Mouse (Mus musculus) cortical plate, adult 2 months (tissue): ENCODE measurements around the gene Fras1. TPM values are rescaled to one million over a fixed set of nuclear protein-coding genes. Genes with fewer than 3 reads are reported as not detected.

Experiments used
- H3K27ac ChIP-seq: fragments of 200-500 bp; 2 replicates; pipeline ENCODE4 v1.5.1; 2012; ENCODE audit warnings: low read length, control low read depth, inconsistent platforms; ENCODE audit not compliant: insufficient read depth
- H3K4me1 ChIP-seq: fragments of 200-500 bp; 2 replicates; pipeline ENCODE4 v1.6.1; 2011; ENCODE audit warnings: low read length; ENCODE audit not compliant: control insufficient read depth, insufficient read depth
- H3K4me3 ChIP-seq: fragments of 200-500 bp; 2 replicates; pipeline ENCODE4 v1.5.1; 2011; ENCODE audit warnings: mild to moderate bottlenecking, low read length, control low read depth; ENCODE audit not compliant: insufficient read depth
- CTCF ChIP-seq: fragments of 200-500 bp; IDR thresholded peaks from 2 replicates; pipeline ENCODE4 v1.5.1; 2011; ENCODE audit warnings: mild to moderate bottlenecking, control low read depth, low read length; ENCODE audit not compliant: insufficient read depth; ENCODE audit errors: extremely low read depth
- POLR2A ChIP-seq: fragments of 200-500 bp; IDR thresholded peaks from 2 replicates; pipeline ENCODE4 v1.6.1; 2011; ENCODE audit warnings: mild to moderate bottlenecking, low read length, control low read depth; ENCODE audit not compliant: insufficient read depth; ENCODE audit errors: extremely low read depth
- polyA plus RNA-seq: library from polyadenylated mRNA; depleted of rRNA; stranded (reverse); fragments of >200 nt; gene quantifications from 2 replicates; pipeline ENCODE4 v1.2.3, GENCODE M21; 2012

The Fras1 gene
- polyA plus RNA-seq, 1 experiment = 6.0 TPM

DNA sequence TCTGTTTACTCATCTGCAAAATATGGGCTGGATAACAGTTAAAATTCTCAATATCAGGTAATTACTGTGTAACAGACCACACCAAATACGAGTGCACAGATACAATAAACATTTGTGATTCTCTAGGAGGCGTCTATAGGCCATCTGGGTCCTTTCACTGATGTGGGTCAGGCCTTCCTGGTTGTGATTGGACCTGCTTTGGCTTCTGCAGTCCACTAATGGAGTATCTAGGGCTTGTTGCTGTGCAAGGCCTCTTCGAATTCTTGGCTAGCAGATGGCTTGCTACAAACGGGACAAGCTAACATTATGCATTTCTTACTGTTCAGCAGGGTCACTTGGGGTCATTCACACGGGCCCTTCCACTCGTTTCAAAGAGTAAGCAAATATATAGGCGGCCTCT, 92.7 kb downstream of the Fras1 start:
- TF ChIP-seq CTCF (no peak), POLR2A (no peak)
- Histone ChIP-seq H3K27ac (no peak overlapping the region), H3K4me1 (no peaks in the 10 kb centered on the region; the same call in 1 of the 2 replicates), H3K4me3 (no peak overlapping the region)

DNA sequence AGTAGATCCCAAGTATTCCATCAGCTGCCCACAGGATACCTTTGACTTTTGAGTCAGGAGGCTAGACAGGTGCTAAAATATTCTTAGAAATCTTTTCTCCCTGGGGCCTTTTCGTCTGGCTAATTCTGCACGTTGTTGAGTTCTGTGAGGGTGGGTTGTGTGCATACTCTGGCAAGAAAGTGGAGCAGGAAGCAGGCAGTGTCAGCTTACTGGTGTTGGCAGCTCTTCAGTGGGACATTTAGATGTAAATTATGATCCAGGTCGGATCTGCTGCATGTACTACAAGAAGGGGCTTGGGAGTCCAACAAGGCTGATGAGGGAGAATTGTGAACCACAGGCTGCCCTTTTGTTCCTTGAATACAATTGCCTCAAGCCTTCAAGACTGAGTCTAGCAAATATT, 98.2 kb downstream of the Fras1 start:
- Histone ChIP-seq H3K27ac (no peak overlapping the region), H3K4me3 (no peak overlapping the region), H3K4me1 (no peaks in the 10 kb centered on the region; the same call in 1 of the 2 replicates)
- TF ChIP-seq POLR2A (no peak), CTCF (no peak)

DNA sequence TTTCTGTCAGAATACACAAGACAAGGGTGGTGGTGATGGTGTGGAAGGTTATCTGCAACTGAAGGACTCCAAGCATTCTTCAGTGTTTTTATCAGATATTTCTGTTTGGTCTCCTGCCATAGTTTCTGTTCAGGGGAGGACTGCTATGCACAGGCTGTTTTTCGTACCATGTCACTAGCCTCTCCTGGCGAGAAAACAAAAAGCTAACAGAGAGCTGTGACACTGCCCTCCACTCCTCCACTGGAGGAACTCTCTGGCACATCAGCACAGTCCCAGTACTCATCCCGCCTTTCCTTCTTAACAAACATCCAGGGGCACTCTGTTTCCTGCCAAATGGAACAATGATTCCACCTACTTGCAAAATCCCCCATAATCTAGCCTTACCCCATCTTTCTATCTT, 101.7 kb downstream of the Fras1 start:
- Histone ChIP-seq H3K27ac (no peak overlapping the region), H3K4me3 (no peak overlapping the region), H3K4me1 (no peaks in the 10 kb centered on the region; the same call in 1 of the 2 replicates)
- TF ChIP-seq CTCF (no peak), POLR2A (no peak)

DNA sequence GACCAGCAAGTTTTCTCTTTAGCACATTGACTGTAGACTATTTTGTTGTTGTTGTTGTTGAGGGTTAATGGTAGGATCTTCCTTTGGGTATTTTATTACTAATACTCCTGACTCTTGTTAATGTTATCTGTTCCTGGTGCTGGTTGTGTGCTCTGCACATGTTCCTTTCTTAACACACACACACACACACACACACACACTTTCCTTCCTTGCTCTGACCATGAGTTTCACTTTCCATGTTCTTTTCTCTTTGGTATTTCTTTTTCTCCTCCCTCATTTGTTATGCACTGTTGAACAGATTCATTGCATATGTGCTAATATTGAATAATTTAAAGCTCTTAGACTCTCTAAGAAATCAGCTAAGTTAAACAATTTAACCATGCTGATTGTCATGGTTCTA, 105.2 kb downstream of the Fras1 start:
- TF ChIP-seq POLR2A (no peak), CTCF (no peak)
- Histone ChIP-seq H3K4me1 (no peaks in the 10 kb centered on the region), H3K27ac (no peak overlapping the region), H3K4me3 (no peak overlapping the region)

DNA sequence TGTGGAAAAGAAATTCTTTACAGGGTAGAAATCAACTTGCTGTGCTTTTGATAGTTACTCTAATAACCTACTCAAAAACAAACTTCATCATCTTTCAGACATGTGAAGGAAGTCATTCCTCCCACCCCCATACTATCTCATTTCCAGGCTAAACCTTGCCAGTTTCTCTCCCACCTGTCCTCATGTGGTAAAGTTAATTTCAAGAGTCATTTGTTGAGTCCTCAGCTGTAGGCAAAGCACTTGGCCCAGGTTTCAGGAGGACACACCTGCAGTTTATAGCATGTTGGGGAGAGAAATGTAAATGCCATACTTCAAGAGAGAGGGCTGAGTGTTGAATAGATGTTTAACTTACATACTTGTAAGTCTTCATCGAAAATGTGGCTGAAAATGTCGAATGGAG, 107.4 kb downstream of the Fras1 start:
- TF ChIP-seq CTCF (no peak), POLR2A (no peak)

DNA sequence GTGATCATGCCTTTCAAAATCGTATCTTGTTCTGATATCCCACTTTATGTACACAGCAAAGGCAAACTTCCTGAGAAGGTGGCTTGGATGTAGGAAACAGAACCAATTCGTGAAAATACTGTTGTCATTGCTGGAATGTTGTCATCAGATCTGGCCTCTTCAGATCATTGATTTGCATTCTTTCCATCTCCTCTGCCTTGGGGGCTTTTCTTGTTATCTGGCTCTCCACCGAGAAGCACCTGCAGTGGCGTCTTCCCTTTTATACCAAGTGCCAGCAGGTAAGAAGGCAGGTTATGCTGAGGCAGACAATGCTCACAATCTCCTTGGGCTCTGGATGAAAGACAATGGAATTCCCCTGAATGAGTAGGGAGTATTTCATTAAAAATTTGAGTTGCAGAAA, 108.3 kb downstream of the Fras1 start:
- no peak for TF ChIP-seq POLR2A
- TF ChIP-seq CTCF = no peak
- H3K4me3 ChIP-seq = no peak overlapping the region

More for the DNA sequence above, 107.4 kb downstream of the Fras1 start:
- no peak overlapping the region for H3K4me3 ChIP-seq
- no peak overlapping the region for H3K27ac ChIP-seq
- H3K4me1 ChIP-seq = no peaks in the 10 kb centered on the region

DNA sequence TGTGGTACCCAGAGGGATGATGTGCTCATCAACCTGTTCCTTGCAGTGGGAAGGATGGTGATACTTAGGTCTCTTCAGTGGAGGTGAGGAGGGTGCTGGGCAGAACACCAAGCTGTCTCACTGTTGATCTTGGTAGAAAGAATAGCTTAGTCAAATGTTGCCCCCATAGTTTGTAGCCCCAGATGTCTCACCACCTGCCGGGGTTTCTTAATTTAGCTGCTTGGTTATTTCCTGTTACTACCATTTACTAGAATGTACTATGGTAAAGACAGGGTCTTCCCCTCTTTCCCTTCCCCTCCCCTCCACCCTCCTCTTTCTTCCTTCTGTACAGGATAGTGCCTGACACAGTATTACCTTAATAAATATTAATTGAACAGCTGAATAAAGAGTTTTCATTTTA, 118.7 kb downstream of the Fras1 start:
- no peak overlapping the region for H3K4me3 ChIP-seq
- H3K4me1 ChIP-seq = no peaks in the 10 kb centered on the region
- H3K27ac ChIP-seq = no peak overlapping the region
- no peak for TF ChIP-seq CTCF
- no peak for TF ChIP-seq POLR2A

More for the DNA sequence above, 108.3 kb downstream of the Fras1 start:
- Histone ChIP-seq H3K4me1 (no peaks in the 10 kb centered on the region), H3K27ac (no peak overlapping the region)

DNA sequence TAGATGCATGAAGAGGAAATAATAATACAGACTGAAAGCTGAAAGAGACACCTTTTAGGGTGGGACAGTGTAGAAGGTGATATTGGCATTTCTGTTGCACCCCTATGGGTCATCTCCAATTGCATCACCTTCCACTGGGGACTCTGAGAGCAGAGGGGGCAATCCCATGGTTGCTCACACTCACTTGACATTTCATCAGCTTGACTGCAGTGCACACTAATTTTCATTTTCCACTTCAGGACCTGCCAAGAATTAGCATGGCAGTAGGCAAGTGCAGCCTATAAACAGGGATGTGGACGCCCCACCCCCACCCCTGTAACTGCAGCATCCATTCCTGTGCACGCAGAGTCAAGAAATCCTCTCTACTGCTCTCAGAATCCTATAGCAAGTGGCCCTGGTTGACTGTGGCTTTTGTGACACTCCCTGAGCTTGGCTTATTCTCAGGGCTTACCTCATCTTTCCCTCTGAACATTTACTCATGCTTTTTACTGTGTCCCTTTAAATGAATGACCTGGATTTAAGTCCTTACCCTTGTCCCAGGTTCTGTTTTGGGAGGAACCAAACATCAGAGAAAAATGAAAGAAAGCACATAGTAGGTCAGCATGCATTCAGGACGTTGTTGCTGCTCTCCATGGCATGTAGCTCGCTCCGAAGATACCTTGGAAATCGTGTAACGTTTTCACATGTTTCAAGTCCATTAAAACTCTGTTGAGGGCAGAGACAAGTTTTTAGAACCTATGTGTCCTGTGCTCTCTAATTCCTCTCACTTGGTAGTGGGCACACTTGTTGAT, 120.9 kb downstream of the Fras1 start:
- Histone ChIP-seq H3K4me3 (no peak overlapping the region), H3K4me1 (no peaks in the 10 kb centered on the region), H3K27ac (no peak overlapping the region)
- TF ChIP-seq CTCF (no peak), POLR2A (no peak)

DNA sequence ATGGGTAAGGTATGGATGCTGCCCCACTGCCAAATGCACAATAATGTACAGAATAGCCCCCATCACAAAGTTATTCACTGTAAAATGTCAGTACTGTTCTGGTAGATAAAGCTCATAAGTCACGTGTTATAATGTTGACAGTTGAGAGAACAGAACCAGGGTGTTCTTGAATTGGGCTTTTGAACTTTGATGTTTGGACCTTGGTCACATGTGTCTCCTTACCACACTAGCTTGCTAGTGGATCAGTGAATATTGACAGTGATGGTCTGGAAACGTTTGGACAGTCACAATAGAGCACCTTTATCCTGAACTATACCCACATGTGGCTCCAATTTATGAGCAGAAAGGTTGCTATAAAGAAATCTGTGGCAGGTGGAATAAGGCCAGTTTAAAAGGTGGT, 124.3 kb downstream of the Fras1 start:
- no peak overlapping the region for H3K4me3 ChIP-seq
- TF ChIP-seq POLR2A (no peak), CTCF (no peak)
- no peak overlapping the region for H3K27ac ChIP-seq
- no peaks in the 10 kb centered on the region for H3K4me1 ChIP-seq

DNA sequence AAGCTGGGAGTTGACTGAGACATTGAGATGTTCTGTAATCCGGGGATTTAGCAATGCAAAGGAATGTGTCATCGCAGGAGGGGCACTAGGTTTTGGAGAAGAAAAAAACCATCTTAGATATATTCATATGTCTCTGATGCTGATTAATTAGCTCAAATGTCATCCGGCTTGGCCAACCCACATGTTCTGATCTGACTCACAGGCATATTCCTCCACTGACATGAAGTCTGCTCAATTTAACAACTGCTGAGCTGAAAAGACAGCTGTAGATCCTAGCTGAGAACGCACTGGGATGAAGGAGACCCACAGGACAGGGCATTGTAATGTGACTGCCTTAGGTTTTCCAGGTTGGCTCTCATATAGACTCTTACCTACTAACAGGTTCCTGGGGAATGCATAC, 128.0 kb downstream of the Fras1 start:
- TF ChIP-seq POLR2A (no peak), CTCF (no peak)
- H3K4me1 ChIP-seq = no peaks in the 10 kb centered on the region
- H3K27ac ChIP-seq = no peak overlapping the region
- H3K4me3 ChIP-seq = no peak overlapping the region

DNA sequence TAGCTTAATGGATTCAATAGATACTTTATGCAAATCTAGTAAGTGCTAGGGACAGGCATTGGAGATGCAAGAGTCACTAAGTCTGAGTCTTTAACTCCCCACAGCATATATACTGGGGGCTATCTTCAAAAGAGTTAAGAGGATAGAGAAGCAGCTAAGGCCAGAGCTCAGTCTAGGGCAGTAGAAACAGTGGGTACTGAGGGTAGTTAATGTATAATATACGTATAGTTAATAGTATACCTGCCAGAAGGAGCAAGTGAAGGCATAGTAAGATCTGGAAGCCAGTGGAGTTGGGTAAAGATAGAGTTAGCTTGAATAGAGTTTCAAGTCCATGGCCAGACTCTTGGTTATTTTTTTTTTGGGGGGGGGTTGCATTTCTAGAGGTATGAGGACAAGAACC, 128.6 kb downstream of the Fras1 start:
- Histone ChIP-seq H3K4me1 (no peaks in the 10 kb centered on the region), H3K4me3 (no peak overlapping the region), H3K27ac (no peak overlapping the region)
- TF ChIP-seq POLR2A (no peak), CTCF (no peak)

DNA sequence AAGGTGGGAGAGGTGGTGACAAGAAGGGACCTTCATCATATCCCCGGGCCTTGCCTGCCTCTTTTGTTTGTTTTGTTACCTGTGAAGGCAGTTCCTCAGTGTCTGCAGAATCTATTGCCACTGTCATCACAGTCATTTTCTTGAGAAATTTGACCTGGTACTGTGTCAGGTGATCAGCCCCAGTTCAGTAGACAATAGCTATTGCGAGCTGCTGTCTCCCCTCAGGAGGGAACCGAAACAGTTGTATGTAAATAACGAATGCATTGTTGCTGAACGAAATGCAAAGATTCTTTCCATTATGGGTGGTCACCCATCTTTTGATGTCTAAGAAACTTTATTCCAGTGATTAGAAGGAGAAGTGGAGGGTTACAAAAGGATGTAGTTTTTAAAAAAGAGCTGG, 137.2 kb downstream of the Fras1 start:
- no peaks in the 10 kb centered on the region for H3K4me1 ChIP-seq
- TF ChIP-seq CTCF (no peak), POLR2A (no peak)
- no peak overlapping the region for H3K27ac ChIP-seq
- no peak overlapping the region for H3K4me3 ChIP-seq
